8 mouse cellular contexts compared by ENCODE assay signal in genomic region chr8:11006276-11006630, GRCm38 (mm10). TPM values are rescaled to one million over a fixed set of nuclear protein-coding genes. Genes with fewer than 3 reads are reported as not detected.
DNase-seq lines count a peak whose midpoint lies in the region; ATAC-seq and TF ChIP-seq lines count a peak whose summit lies in the region.

No protein-coding gene starts in this region.

- WGBS in kidney, adult 2 months = 78% methylated on average over 9 of the region's 9 CpGs
- 80% methylated on average over 9 of the region's 9 CpGs for WGBS in heart, embryonic 15.5 days

- H3K9me3 ChIP-seq in heart, embryonic 15.5 days (replicated peaks) = no peaks in the 10 kb centered on the region

- DNase-seq in kidney, adult 2 months = no peak
- DNase-seq in kidney, postnatal 10 days = no peak
- peak; percentile 73 for DNase-seq in cerebellum, adult 9-10 months
- peak; percentile 9 for DNase-seq in lung, postnatal 10 days
- no peak for DNase-seq in spleen, adult 18-20 months
- DNase-seq in gastrocnemius, postnatal 25 days = no peak
- DNase-seq in adrenal gland, adult (ENCODE audit: inconsistent age in 2 of 2, low spot score in 1 of 2) = no peak

- TF ChIP-seq CTCF in kidney, adult 2 months (conservative IDR thresholded peaks at IDR 0.05; ENCODE audit: insufficient read depth, insufficient read length, low read depth, low read length) = no peak

- TF ChIP-seq POLR2A in kidney, adult 2 months (IDR thresholded peaks at IDR 0.05; ENCODE audit: low read depth, low read length) = no peak

- peaks cover 28% of the 10 kb centered on the region; the same call in 1 of the 2 replicates for H3K4me1 ChIP-seq in kidney, adult 2 months (ENCODE audit: control insufficient read depth, insufficient read depth, low read length)
- H3K4me1 ChIP-seq in heart, embryonic 15.5 days (replicated peaks) = peaks cover 58% of the 10 kb centered on the region

- H3K4me3 ChIP-seq in kidney, adult 2 months (ENCODE audit: insufficient read depth, low read depth, low read length) = peak overlapping the region; percentile 55
- H3K4me3 ChIP-seq in heart, embryonic 15.5 days = peak overlapping the region; percentile 76

- H3K36me3 ChIP-seq in kidney, adult 2 months (ENCODE audit: control insufficient read depth, insufficient read depth, low read length) = no peaks in the 10 kb centered on the region; the same call in 1 of the 2 replicates
- H3K36me3 ChIP-seq in heart, embryonic 15.5 days = no peaks in the 10 kb centered on the region

- H3K9ac ChIP-seq in heart, embryonic 15.5 days = peak overlapping the region; percentile 92

- no peak for ATAC-seq in heart, embryonic 15.5 days (replicated peaks; ENCODE audit: insufficient number of reproducible peaks, insufficient read depth, low FRiP score, low read depth)

- H3K27me3 ChIP-seq in kidney, adult 2 months (replicated peaks; ENCODE audit: control insufficient read depth, insufficient read depth, low read length) = no peaks in the 10 kb centered on the region
- no peaks in the 10 kb centered on the region for H3K27me3 ChIP-seq in heart, embryonic 15.5 days

- H3K4me2 ChIP-seq in heart, embryonic 15.5 days = peak overlapping the region; percentile 90

- no peak overlapping the region for H3K27ac ChIP-seq in kidney, adult 2 months (ENCODE audit: insufficient read depth, low read depth, low read length)
- no peak overlapping the region for H3K27ac ChIP-seq in heart, embryonic 15.5 days

RNA-seq across cellular contexts. Expression of gene Irs2, which starts 2.0 kb away (rescaled TPM):
- 10.4 and 10.5 TPM in 2 replicates for polyA plus RNA-seq in kidney, adult 2 months (2012; rRNA removed)
- 3.4 and 4.3 TPM in 2 replicates for polyA plus RNA-seq in heart, embryonic 15.5 days (2015; fragmentation: Nextera tagmentation; extraction: Ambion mirVana)
- total RNA-seq in gastrocnemius, postnatal 25 days (2021) = 10 to 100 TPM in 1 of 2 experiments, 1 to 10 TPM in 1; 7.7 to 12.7 TPM

Comparison
In these comparisons a context has a peak if more than half of its experiments do, and no peak if none do; other contexts are left out.
1. DNase-seq: peak in cerebellum, adult 9-10 months (single experiment) and lung, postnatal 10 days (single experiment); none in kidney, adult 2 months (single experiment), kidney, postnatal 10 days (single experiment), spleen, adult 18-20 months (0 of 2), gastrocnemius, postnatal 25 days (single experiment) and adrenal gland, adult (0 of 2).